Mouse (Mus musculus): ENCODE measurements around the gene Igf1r. TPM values are rescaled to one million over a fixed set of nuclear protein-coding genes. Genes with fewer than 3 reads are reported as not detected.
A peak's percentile ranks its signal among the peaks of the same experiment; 100 is the strongest.

The Igf1r gene
- polyA plus RNA-seq, 1 experiment from 2014 or later, result 16.1 TPM

- Histone ChIP-seq H3K4me3 (replicated peaks) (no peak overlapping the region), H3K9me3 (no peaks in the 10 kb centered on the region), H3K9ac (no peak overlapping the region), H3K27me3 (replicated peaks) (no peaks in the 10 kb centered on the region), H3K4me2 (no peak overlapping the region), H3K4me1 (peaks cover 9% of the 10 kb centered on the region), H3K36me3 (no peaks in the 10 kb centered on the region), H3K27ac (no peak overlapping the region)
- no peak for ATAC-seq (ENCODE audit: insufficient read depth, low FRiP score, low read depth)
- WGBS, result 80% methylated on average over 8 of the region's 8 CpGs
These were observed 137.9 kb downstream of the Igf1r start for GRCm38 (mm10) chr7:68090576-68090975.

- Histone ChIP-seq H3K9ac (no peak overlapping the region), H3K36me3 (no peaks in the 10 kb centered on the region), H3K9me3 (no peaks in the 10 kb centered on the region), H3K27me3 (replicated peaks) (no peaks in the 10 kb centered on the region), H3K27ac (no peak overlapping the region), H3K4me3 (replicated peaks) (no peak overlapping the region), H3K4me1 (peaks cover 2% of the 10 kb centered on the region; the same call in 1 of the 2 replicates), H3K4me2 (no peak overlapping the region)
- ATAC-seq (ENCODE audit: insufficient read depth, low FRiP score, low read depth), result no peak
- 60% methylated on average over 8 of the region's 8 CpGs for WGBS
These were observed 139.8 kb downstream of the Igf1r start for GRCm38 (mm10) chr7:68092304-68092978.

GRCm38 (mm10) chr7:68093817-68094216 lies 141.2 kb downstream of the Igf1r start:
- Histone ChIP-seq H3K4me2 (no peak overlapping the region), H3K27ac (no peak overlapping the region), H3K4me1 (peaks cover 2% of the 10 kb centered on the region; the same call in 1 of the 2 replicates), H3K9ac (no peak overlapping the region), H3K9me3 (no peaks in the 10 kb centered on the region), H3K4me3 (replicated peaks) (no peak overlapping the region), H3K36me3 (no peaks in the 10 kb centered on the region), H3K27me3 (replicated peaks) (no peaks in the 10 kb centered on the region)
- WGBS, result 25% methylated on average over 9 of the region's 9 CpGs
- ATAC-seq (ENCODE audit: insufficient read depth, low FRiP score, low read depth), result no peak

GRCm38 (mm10) chr7:68095574-68095973 lies 142.9 kb downstream of the Igf1r start:
- peak; percentile 50; the same call in 1 of the 2 replicates for ATAC-seq (ENCODE audit: insufficient read depth, low FRiP score, low read depth)
- no peaks in the 10 kb centered on the region for H3K27me3 ChIP-seq (replicated peaks)
- H3K9ac ChIP-seq, result no peak overlapping the region
- no peak overlapping the region for H3K27ac ChIP-seq
- WGBS, result 76% methylated on average over 4 of the region's 4 CpGs
- no peak overlapping the region for H3K4me2 ChIP-seq
- H3K4me3 ChIP-seq (replicated peaks), result no peak overlapping the region
- H3K36me3 ChIP-seq, result no peaks in the 10 kb centered on the region
- H3K4me1 ChIP-seq, result peaks cover 8% of the 10 kb centered on the region; the same call in 1 of the 2 replicates
- H3K9me3 ChIP-seq, result no peaks in the 10 kb centered on the region

- H3K27me3 ChIP-seq (replicated peaks), result no peaks in the 10 kb centered on the region
- 84% methylated on average over 6 of the region's 6 CpGs for WGBS
- H3K27ac ChIP-seq, result no peak overlapping the region
- H3K36me3 ChIP-seq, result no peaks in the 10 kb centered on the region
- no peaks in the 10 kb centered on the region for H3K9me3 ChIP-seq
- no peak overlapping the region for H3K4me3 ChIP-seq (replicated peaks)
- ATAC-seq (ENCODE audit: insufficient read depth, low FRiP score, low read depth), result no peak
- no peak overlapping the region for H3K4me2 ChIP-seq
- peaks cover 14% of the 10 kb centered on the region; the same call in 1 of the 2 replicates for H3K4me1 ChIP-seq
- no peak overlapping the region for H3K9ac ChIP-seq
These were observed 143.8 kb downstream of the Igf1r start for GRCm38 (mm10) chr7:68096411-68096810.

GRCm38 (mm10) chr7:68097081-68097836 lies 144.6 kb downstream of the Igf1r start:
- H3K27me3 ChIP-seq (replicated peaks), result no peaks in the 10 kb centered on the region
- no peak overlapping the region for H3K9ac ChIP-seq
- ATAC-seq (ENCODE audit: insufficient read depth, low FRiP score, low read depth), result no peak
- no peak overlapping the region for H3K27ac ChIP-seq
- no peak overlapping the region for H3K4me3 ChIP-seq (replicated peaks)
- no peaks in the 10 kb centered on the region for H3K9me3 ChIP-seq
- H3K4me2 ChIP-seq, result no peak overlapping the region
- H3K36me3 ChIP-seq, result no peaks in the 10 kb centered on the region
- 85% methylated on average over 7 of the region's 7 CpGs for WGBS
- H3K4me1 ChIP-seq, result peaks cover 15% of the 10 kb centered on the region

- Histone ChIP-seq H3K4me3 (replicated peaks) (no peak overlapping the region), H3K27me3 (replicated peaks) (no peaks in the 10 kb centered on the region), H3K9ac (no peak overlapping the region), H3K4me2 (no peak overlapping the region), H3K4me1 (peaks cover 21% of the 10 kb centered on the region), H3K36me3 (no peaks in the 10 kb centered on the region), H3K9me3 (no peaks in the 10 kb centered on the region), H3K27ac (no peak overlapping the region)
- no peak for ATAC-seq (ENCODE audit: insufficient read depth, low FRiP score, low read depth)
- 91% methylated on average over 6 of the region's 6 CpGs for WGBS
These were observed 145.5 kb downstream of the Igf1r start for GRCm38 (mm10) chr7:68098098-68098497.

DNA sequence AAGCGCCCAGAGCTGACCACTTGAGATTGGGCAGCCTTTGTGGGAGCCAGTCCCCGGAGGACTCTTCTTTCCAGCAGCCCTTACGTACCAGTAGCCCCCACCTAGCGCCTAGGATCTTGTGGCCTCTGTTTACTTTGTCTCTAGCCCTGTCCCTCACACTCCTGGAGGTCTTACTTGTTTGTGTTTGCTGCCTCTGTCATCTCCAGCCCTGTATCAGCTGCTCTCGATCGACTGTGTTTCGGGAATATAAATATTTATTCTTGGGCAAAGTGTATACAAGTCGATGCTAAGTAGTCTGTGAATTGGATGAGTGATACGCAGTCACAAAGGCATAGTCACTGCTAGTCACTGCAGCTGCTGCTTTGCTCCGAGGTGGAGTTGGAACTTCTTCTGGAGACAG lies 147.8 kb downstream of the Igf1r start:
- no peak overlapping the region for H3K27ac ChIP-seq
- 41% methylated on average over 10 of the region's 10 CpGs for WGBS
- no peak for ATAC-seq (ENCODE audit: insufficient read depth, low FRiP score, low read depth)
- no peaks in the 10 kb centered on the region for H3K27me3 ChIP-seq (replicated peaks)
- H3K4me2 ChIP-seq, result no peak overlapping the region; the same call in 1 of the 2 replicates
- H3K36me3 ChIP-seq, result no peaks in the 10 kb centered on the region
- H3K9me3 ChIP-seq, result no peaks in the 10 kb centered on the region
- no peak overlapping the region for H3K4me3 ChIP-seq (replicated peaks)
- H3K4me1 ChIP-seq, result peaks cover 21% of the 10 kb centered on the region
- H3K9ac ChIP-seq, result no peak overlapping the region

DNA sequence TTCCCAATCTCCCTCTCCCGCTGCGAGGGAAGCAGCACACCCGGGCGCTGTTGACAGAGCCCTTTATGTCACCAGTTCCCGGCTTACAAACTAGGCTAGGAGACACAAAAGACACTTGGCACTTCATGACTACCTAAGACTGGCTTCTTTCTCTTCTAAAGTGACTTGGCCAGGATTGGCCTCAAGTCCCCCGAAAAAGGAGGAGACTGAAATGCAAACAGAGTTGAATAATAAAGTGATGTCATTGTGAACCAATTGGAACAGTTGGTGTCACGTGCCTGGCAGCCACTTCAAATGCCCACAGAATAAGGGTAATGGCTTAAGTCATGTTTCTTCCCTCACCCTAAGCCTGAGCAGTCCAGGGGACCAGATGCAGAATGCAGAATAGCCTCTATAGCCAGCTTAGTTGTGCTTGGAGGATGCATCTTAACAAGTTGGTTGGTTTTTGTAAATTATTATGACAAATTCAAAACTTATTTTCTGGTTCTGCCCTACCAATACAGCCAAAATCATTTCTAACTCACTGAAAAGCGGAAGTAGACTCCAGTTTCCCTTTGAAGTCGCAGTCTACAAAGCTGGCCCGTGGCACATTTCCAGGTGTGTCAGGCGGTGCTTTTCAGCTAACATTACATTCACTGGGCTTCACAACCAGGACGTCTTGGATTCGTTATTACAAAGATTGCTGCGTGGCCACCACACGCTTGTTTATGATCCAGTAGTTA lies 150.0 kb downstream of the Igf1r start:
- Histone ChIP-seq H3K4me3 (replicated peaks) (no peak overlapping the region), H3K27ac (no peak overlapping the region), H3K36me3 (no peaks in the 10 kb centered on the region), H3K4me2 (no peak overlapping the region), H3K9ac (no peak overlapping the region), H3K9me3 (no peaks in the 10 kb centered on the region), H3K27me3 (replicated peaks) (no peaks in the 10 kb centered on the region), H3K4me1 (peaks cover 21% of the 10 kb centered on the region)
- WGBS, result 56% methylated on average over 15 of the region's 15 CpGs
- no peak for ATAC-seq (ENCODE audit: insufficient read depth, low FRiP score, low read depth)

GRCm38 (mm10) chr7:68103178-68103530 lies 150.5 kb downstream of the Igf1r start:
- H3K9me3 ChIP-seq, result no peaks in the 10 kb centered on the region
- H3K36me3 ChIP-seq, result no peaks in the 10 kb centered on the region
- no peak for ATAC-seq (ENCODE audit: insufficient read depth, low FRiP score, low read depth)
- no peak overlapping the region for H3K4me2 ChIP-seq
- no peak overlapping the region for H3K9ac ChIP-seq
- H3K4me3 ChIP-seq (replicated peaks), result no peak overlapping the region
- peaks cover 21% of the 10 kb centered on the region for H3K4me1 ChIP-seq
- H3K27me3 ChIP-seq (replicated peaks), result no peaks in the 10 kb centered on the region
- 30% methylated on average over 2 of the region's 2 CpGs for WGBS
- no peak overlapping the region for H3K27ac ChIP-seq

- Histone ChIP-seq H3K9ac (no peak overlapping the region), H3K4me3 (replicated peaks) (no peak overlapping the region), H3K4me2 (no peak overlapping the region), H3K9me3 (no peaks in the 10 kb centered on the region), H3K27me3 (replicated peaks) (no peaks in the 10 kb centered on the region), H3K27ac (no peak overlapping the region), H3K36me3 (no peaks in the 10 kb centered on the region), H3K4me1 (no peaks in the 10 kb centered on the region)
- no peak for ATAC-seq (ENCODE audit: insufficient read depth, low FRiP score, low read depth)
- 90% methylated on average over 4 of the region's 4 CpGs for WGBS
These were observed 158.9 kb downstream of the Igf1r start for GRCm38 (mm10) chr7:68111532-68111931.

GRCm38 (mm10) chr7:68112582-68112981 lies 160.0 kb downstream of the Igf1r start:
- no peak for ATAC-seq (ENCODE audit: insufficient read depth, low FRiP score, low read depth)
- H3K9me3 ChIP-seq, result no peaks in the 10 kb centered on the region
- no peak overlapping the region for H3K27ac ChIP-seq
- H3K27me3 ChIP-seq (replicated peaks), result no peaks in the 10 kb centered on the region
- H3K4me1 ChIP-seq, result no peaks in the 10 kb centered on the region
- H3K4me3 ChIP-seq (replicated peaks), result no peak overlapping the region
- H3K4me2 ChIP-seq, result no peak overlapping the region
- WGBS, result 70% methylated on average over 8 of the region's 8 CpGs
- 0 out of 2 replicates have a peak, but pooled peaks cover 5% of the 10 kb centered on the region for H3K36me3 ChIP-seq
- H3K9ac ChIP-seq, result no peak overlapping the region

All from stomach, embryonic 15.5 days (tissue).